Mouse (Mus musculus): ENCODE data around the gene Kirrel3. TPM values are rescaled to one million over a fixed set of nuclear protein-coding genes. Genes with fewer than 3 reads are reported as not detected.

Kirrel3 gene
- polyA plus RNA-seq, 1 experiment from 2014 or later = 5.3 TPM

DNA sequence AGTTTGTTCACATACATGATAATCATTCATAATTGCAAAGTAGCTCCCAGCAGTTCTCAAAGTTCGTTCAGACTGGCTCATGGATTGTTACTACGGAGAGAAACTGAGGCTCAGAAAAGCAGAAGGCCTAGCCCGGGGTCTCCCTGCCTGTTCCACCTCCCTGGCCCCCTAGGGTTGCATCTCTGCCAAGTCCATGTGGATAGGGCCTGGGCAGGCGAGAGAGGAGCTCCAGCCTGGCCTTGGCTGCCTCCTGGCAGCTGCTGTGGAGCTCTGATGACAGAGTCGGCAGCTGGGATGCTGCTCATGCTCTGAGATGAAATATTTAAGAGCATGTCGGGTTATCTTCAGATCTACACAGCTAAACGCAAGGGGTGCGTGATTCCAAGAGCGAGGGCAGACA is 459.6 kb downstream of the Kirrel3 start:
- 90% methylated on average over 9 of the region's 9 CpGs for WGBS
- DNase-seq (ENCODE audit: low spot score) (no peak), ATAC-seq (replicated peaks; ENCODE audit: low FRiP score) (no peak)
- Histone ChIP-seq H3K27me3 (ENCODE audit: control insufficient read depth, insufficient read depth, low read length) (no peaks in the 10 kb centered on the region), H3K4me1 (replicated peaks; ENCODE audit: control insufficient read depth, insufficient read depth, low read length) (0 out of 2 replicates have a peak, but pooled peaks cover 2% of the 10 kb centered on the region), H3K4me3 (ENCODE audit: low read depth, low read length) (no peak overlapping the region), H3K9me3 (ENCODE audit: control insufficient read depth, low read length) (no peaks in the 10 kb centered on the region), H3K4me2 (ENCODE audit: low read depth, low read length, severe bottlenecking) (no peak overlapping the region), H3K36me3 (ENCODE audit: control insufficient read depth, insufficient read depth, low read length) (no peaks in the 10 kb centered on the region), H3K27ac (ENCODE audit: low read depth, low read length) (no peak overlapping the region), H3K9ac (ENCODE audit: low read length) (no peak overlapping the region)

DNA sequence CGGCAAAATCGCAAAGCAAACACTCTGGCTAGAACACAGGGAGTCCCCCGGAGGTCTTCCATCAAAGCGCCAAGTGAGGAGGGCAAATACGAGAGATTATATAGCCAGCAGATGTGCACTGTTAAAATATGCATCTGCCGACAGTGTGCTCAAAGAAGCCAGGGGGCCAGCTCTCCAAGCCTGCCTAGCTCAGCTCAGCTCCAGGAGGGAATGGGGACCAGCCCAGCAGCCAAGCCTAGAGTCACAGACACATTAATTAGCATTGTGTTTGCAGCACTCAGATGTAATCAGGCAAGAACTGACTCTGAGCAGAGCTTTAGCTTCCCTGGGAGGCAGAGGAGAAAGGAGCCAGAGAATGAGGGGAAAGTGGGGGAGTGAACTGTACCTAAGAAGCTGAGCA is 461.6 kb downstream of the Kirrel3 start:
- Histone ChIP-seq H3K36me3 (ENCODE audit: control insufficient read depth, insufficient read depth, low read length) (no peaks in the 10 kb centered on the region), H3K27ac (ENCODE audit: low read depth, low read length) (no peak overlapping the region), H3K27me3 (ENCODE audit: control insufficient read depth, insufficient read depth, low read length) (no peaks in the 10 kb centered on the region), H3K4me3 (ENCODE audit: low read depth, low read length) (no peak overlapping the region), H3K4me2 (ENCODE audit: low read depth, low read length, severe bottlenecking) (no peak overlapping the region), H3K9me3 (ENCODE audit: control insufficient read depth, low read length) (no peaks in the 10 kb centered on the region), H3K4me1 (replicated peaks; ENCODE audit: control insufficient read depth, insufficient read depth, low read length) (0 out of 2 replicates have a peak, but pooled peaks cover 2% of the 10 kb centered on the region), H3K9ac (ENCODE audit: low read length) (no peak overlapping the region)
- WGBS = 25% methylated on average over 6 of the region's 6 CpGs
- no peak for ATAC-seq (replicated peaks; ENCODE audit: low FRiP score)
- no peak for DNase-seq (ENCODE audit: low spot score)

DNA sequence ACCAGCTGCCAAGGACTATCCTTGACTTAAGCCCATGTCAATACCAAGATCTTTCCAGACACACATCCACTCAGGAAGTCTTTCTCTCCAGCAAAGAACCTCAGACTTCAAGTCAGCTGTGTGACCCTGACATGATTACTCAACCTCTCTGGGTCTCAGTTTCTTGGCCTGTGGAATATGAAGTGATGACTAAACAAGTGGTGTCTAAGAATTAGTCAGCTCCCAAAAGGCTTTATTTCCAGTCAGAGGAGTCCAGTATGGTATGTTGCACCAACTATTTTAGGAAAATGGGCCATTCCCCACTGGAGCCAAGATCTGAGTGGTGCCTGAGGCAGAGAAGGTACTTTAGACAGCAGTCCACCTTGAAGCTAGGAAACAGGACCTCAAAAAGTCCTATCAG is 462.0 kb downstream of the Kirrel3 start:
- DNase-seq (ENCODE audit: low spot score) = no peak
- Histone ChIP-seq H3K4me2 (ENCODE audit: low read depth, low read length, severe bottlenecking) (no peak overlapping the region), H3K9me3 (ENCODE audit: control insufficient read depth, low read length) (no peaks in the 10 kb centered on the region), H3K27ac (ENCODE audit: low read depth, low read length) (no peak overlapping the region), H3K9ac (ENCODE audit: low read length) (no peak overlapping the region), H3K27me3 (ENCODE audit: control insufficient read depth, insufficient read depth, low read length) (no peaks in the 10 kb centered on the region), H3K4me1 (replicated peaks; ENCODE audit: control insufficient read depth, insufficient read depth, low read length) (0 out of 2 replicates have a peak, but pooled peaks cover 2% of the 10 kb centered on the region), H3K4me3 (ENCODE audit: low read depth, low read length) (no peak overlapping the region), H3K36me3 (ENCODE audit: control insufficient read depth, insufficient read depth, low read length) (no peaks in the 10 kb centered on the region)
- no peak for ATAC-seq (replicated peaks; ENCODE audit: low FRiP score)

DNA sequence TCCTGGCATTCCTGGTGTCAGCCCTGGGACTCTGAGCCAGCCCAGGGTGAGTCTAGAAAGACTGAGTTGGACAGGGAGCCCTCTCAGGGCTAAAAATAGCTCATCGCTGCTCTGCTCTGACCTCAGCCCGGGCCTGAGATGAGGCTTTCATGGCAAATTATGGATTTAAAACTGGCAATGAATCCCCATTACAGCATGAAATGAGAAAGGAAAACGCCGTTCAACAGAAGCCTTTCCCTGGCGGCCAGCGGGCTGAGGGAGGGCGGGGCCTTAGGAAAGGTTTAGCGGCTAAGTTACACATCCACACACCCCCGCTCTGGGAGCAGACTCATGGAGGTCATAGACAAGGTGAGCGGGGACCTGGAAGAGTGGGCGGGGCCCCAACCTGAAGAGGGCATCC is 467.7 kb downstream of the Kirrel3 start:
- H3K9me3 ChIP-seq (ENCODE audit: control insufficient read depth, low read length) = no peaks in the 10 kb centered on the region
- H3K27me3 ChIP-seq (ENCODE audit: control insufficient read depth, insufficient read depth, low read length) = no peaks in the 10 kb centered on the region
- no peaks in the 10 kb centered on the region for H3K4me1 ChIP-seq (replicated peaks; ENCODE audit: control insufficient read depth, insufficient read depth, low read length)
- ATAC-seq (replicated peaks; ENCODE audit: low FRiP score) (no peak), DNase-seq (ENCODE audit: low spot score) (no peak)
- H3K9ac ChIP-seq (ENCODE audit: low read length) = no peak overlapping the region
- no peaks in the 10 kb centered on the region for H3K36me3 ChIP-seq (ENCODE audit: control insufficient read depth, insufficient read depth, low read length)
- H3K4me3 ChIP-seq (ENCODE audit: low read depth, low read length) = no peak overlapping the region
- H3K4me2 ChIP-seq (ENCODE audit: low read depth, low read length, severe bottlenecking) = no peak overlapping the region
- no peak overlapping the region for H3K27ac ChIP-seq (ENCODE audit: low read depth, low read length)
- WGBS = 65% methylated on average over 11 of the region's 11 CpGs

DNA sequence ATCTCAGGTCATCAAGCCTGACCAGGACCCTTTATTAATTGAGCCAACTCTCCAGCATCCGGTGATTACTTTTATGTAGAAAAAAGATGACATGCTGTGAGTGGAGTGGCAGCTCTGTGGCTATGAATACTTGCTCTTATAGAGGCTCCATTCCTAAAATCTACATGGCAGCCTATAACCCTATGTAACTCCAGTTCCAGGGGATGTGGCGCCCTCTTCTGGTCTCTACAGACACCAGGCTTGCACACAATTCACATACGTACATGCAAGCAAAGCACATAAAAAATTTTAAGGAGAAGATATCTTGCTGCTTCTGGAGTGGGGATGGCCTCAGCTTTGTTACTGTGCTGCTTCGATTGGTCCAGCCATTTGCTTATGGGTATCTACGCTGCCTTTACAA is 468.5 kb downstream of the Kirrel3 start:
- no peak overlapping the region for H3K27ac ChIP-seq (ENCODE audit: low read depth, low read length)
- H3K36me3 ChIP-seq (ENCODE audit: control insufficient read depth, insufficient read depth, low read length) = no peaks in the 10 kb centered on the region
- DNase-seq (ENCODE audit: low spot score) (peak; percentile 73), ATAC-seq (replicated peaks; ENCODE audit: low FRiP score) (no peak)
- no peaks in the 10 kb centered on the region for H3K4me1 ChIP-seq (replicated peaks; ENCODE audit: control insufficient read depth, insufficient read depth, low read length)
- no peaks in the 10 kb centered on the region for H3K9me3 ChIP-seq (ENCODE audit: control insufficient read depth, low read length)
- WGBS = 58% methylated on average over 5 of the region's 5 CpGs
- no peaks in the 10 kb centered on the region for H3K27me3 ChIP-seq (ENCODE audit: control insufficient read depth, insufficient read depth, low read length)
- no peak overlapping the region for H3K4me3 ChIP-seq (ENCODE audit: low read depth, low read length)
- H3K4me2 ChIP-seq (ENCODE audit: low read depth, low read length, severe bottlenecking) = no peak overlapping the region
- H3K9ac ChIP-seq (ENCODE audit: low read length) = no peak overlapping the region

DNA sequence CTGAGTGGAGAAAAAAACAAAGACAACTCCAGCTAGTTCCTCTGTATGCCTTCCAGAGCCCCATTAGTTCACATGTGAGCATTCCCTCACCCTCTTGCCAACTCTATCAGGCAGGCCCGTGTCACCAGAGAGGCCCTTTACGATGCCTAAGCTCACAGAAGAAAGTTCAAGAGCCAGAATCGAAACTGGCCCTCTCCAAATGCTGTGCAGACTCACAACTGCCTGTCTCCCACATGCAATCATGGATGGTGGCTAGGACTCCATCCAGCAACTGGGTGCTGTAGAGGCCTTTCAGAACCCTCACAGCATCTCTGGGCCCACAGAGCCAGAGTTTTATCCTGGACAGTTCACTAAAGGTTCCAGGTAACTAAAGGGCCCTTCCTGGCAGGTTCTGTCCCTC is 470.8 kb downstream of the Kirrel3 start:
- ATAC-seq (replicated peaks; ENCODE audit: low FRiP score) (no peak), DNase-seq (ENCODE audit: low spot score) (no peak)
- no peak overlapping the region for H3K27ac ChIP-seq (ENCODE audit: low read depth, low read length)
- H3K36me3 ChIP-seq (ENCODE audit: control insufficient read depth, insufficient read depth, low read length) = no peaks in the 10 kb centered on the region
- H3K4me2 ChIP-seq (ENCODE audit: low read depth, low read length, severe bottlenecking) = no peak overlapping the region
- no peak overlapping the region for H3K9ac ChIP-seq (ENCODE audit: low read length)
- no peaks in the 10 kb centered on the region for H3K4me1 ChIP-seq (replicated peaks; ENCODE audit: control insufficient read depth, insufficient read depth, low read length)
- 84% methylated on average over 3 of the region's 3 CpGs for WGBS
- no peaks in the 10 kb centered on the region for H3K9me3 ChIP-seq (ENCODE audit: control insufficient read depth, low read length)
- no peak overlapping the region for H3K4me3 ChIP-seq (ENCODE audit: low read depth, low read length)
- H3K27me3 ChIP-seq (ENCODE audit: control insufficient read depth, insufficient read depth, low read length) = peaks cover 2% of the 10 kb centered on the region; the same call in 1 of the 2 replicates

DNA sequence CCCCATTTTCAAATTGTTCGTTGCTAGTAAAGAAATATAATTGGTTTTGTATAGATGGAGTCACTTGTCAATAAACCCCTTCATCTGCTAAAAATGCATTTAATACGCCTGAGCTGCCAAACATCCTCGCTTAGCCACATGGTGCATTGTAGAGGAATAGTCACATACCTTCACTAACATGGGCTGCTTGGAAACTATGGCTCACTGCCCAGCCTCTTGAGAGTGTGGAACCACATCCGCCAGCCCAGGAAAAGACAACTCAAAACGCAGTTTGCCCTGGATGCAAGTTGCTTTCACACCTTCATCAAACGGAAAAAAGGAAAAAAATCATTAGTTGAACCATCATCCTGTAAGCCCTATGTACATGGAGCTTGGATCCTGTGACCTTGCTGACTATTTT is 472.0 kb downstream of the Kirrel3 start:
- WGBS = 78% methylated on average over 6 of the region's 6 CpGs

DNA sequence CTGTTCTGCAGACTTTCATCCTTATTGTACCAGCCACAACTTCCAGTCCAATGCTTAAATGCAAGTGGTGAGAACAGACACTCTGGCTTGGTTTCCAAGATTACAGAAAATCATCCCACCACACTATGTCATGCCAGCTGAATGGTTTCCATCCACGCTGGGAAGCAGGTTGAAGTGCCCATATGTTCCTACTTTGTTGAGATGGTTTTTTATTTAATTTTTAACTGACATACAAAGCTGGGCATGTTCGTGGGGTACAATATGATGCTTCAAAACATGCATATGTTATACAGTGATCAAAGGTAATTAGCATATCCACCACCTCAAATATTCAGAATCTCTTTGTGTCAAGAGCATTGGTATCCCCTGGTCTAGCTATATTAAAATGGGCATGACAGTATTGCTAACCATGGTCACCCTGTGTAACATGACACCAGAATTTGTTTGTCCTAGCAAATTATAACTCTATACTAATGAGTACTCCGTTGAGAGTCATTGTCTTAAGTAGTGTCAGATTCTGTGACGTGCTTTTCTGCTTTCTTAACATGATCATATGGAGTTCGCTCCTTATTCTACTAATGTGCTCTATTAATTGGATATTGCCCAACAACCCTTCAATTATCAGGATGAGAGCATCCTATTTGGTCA is 472.6 kb downstream of the Kirrel3 start:
- no peak overlapping the region for H3K27ac ChIP-seq (ENCODE audit: low read depth, low read length)
- 81% methylated on average over 5 of the region's 5 CpGs for WGBS
- peaks cover 6% of the 10 kb centered on the region for H3K27me3 ChIP-seq (ENCODE audit: control insufficient read depth, insufficient read depth, low read length)
- no peak overlapping the region for H3K4me3 ChIP-seq (ENCODE audit: low read depth, low read length)
- no peaks in the 10 kb centered on the region for H3K4me1 ChIP-seq (replicated peaks; ENCODE audit: control insufficient read depth, insufficient read depth, low read length)
- no peak for ATAC-seq (replicated peaks; ENCODE audit: low FRiP score)
- H3K9ac ChIP-seq (ENCODE audit: low read length) = no peak overlapping the region
- DNase-seq (ENCODE audit: low spot score) = no peak
- no peak overlapping the region for H3K4me2 ChIP-seq (ENCODE audit: low read depth, low read length, severe bottlenecking)
- no peaks in the 10 kb centered on the region for H3K36me3 ChIP-seq (ENCODE audit: control insufficient read depth, insufficient read depth, low read length)
- no peaks in the 10 kb centered on the region for H3K9me3 ChIP-seq (ENCODE audit: control insufficient read depth, low read length)

More for the DNA sequence above, 472.0 kb downstream of the Kirrel3 start:
- DNase-seq (ENCODE audit: low spot score) (no peak), ATAC-seq (replicated peaks; ENCODE audit: low FRiP score) (no peak)
- Histone ChIP-seq H3K4me1 (replicated peaks; ENCODE audit: control insufficient read depth, insufficient read depth, low read length) (no peaks in the 10 kb centered on the region), H3K36me3 (ENCODE audit: control insufficient read depth, insufficient read depth, low read length) (no peaks in the 10 kb centered on the region), H3K9ac (ENCODE audit: low read length) (no peak overlapping the region), H3K27me3 (ENCODE audit: control insufficient read depth, insufficient read depth, low read length) (peaks cover 6% of the 10 kb centered on the region; the same call in 1 of the 2 replicates), H3K9me3 (ENCODE audit: control insufficient read depth, low read length) (no peaks in the 10 kb centered on the region), H3K27ac (ENCODE audit: low read depth, low read length) (no peak overlapping the region), H3K4me3 (ENCODE audit: low read depth, low read length) (no peak overlapping the region), H3K4me2 (ENCODE audit: low read depth, low read length, severe bottlenecking) (no peak overlapping the region)

DNA sequence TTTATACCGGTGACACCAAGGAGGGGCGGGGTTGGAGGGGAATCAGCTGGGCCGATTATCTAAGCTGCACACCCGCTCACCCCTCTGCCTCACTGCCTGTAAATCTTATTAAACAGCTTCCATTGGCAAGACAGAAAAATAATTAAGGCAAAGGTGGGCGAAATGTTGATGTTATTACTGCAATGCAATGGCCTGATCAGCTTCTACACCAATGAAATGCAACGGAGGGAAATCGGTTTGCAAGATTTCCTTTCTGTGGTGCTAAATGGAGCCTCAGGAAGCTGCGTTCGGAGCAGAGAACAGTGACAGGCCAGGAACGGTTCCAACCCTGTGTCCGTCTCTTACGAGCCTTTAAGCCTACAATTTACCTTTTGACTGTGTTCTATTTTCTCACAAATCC is 475.0 kb downstream of the Kirrel3 start:
- no peak for DNase-seq (ENCODE audit: low spot score)
- ATAC-seq (replicated peaks; ENCODE audit: low FRiP score) = no peak
- 75% methylated on average over 12 of the region's 12 CpGs for WGBS
- H3K27me3 ChIP-seq (ENCODE audit: control insufficient read depth, insufficient read depth, low read length) = peaks cover 6% of the 10 kb centered on the region
- H3K4me1 ChIP-seq (replicated peaks; ENCODE audit: control insufficient read depth, insufficient read depth, low read length) = peaks cover 14% of the 10 kb centered on the region
- H3K9ac ChIP-seq (ENCODE audit: low read length) = no peak overlapping the region
- no peak overlapping the region for H3K4me3 ChIP-seq (ENCODE audit: low read depth, low read length)
- H3K9me3 ChIP-seq (ENCODE audit: control insufficient read depth, low read length) = no peaks in the 10 kb centered on the region
- no peak overlapping the region for H3K27ac ChIP-seq (ENCODE audit: low read depth, low read length)
- no peak overlapping the region for H3K4me2 ChIP-seq (ENCODE audit: low read depth, low read length, severe bottlenecking)
- no peaks in the 10 kb centered on the region for H3K36me3 ChIP-seq (ENCODE audit: control insufficient read depth, insufficient read depth, low read length)
